Mouse (Mus musculus): ENCODE results near the gene H2-M10.6.
"Not testable (repeated sequence)": the region's sequence is repeated elsewhere in the genome, so short reads cannot be mapped to it uniquely, and the experiment has no call there.

H2-M10.6 gene

GRCm38 (mm10) chr17:36811871-36812270, at the start of gene H2-M10.6:
Gene H2-M10.6 (plus strand): TSS chr17:36812171.
- DNase-seq (ENCODE audit: low read depth, low spot score), result no peak

- no peak for DNase-seq (ENCODE audit: low read depth, low spot score)
These were observed 48.2 kb upstream of the H2-M10.6 start for GRCm38 (mm10) chr17:36763816-36764215.

- not testable (repeated sequence) for DNase-seq (ENCODE audit: low read depth, low spot score)
These were observed 47.7 kb upstream of the H2-M10.6 start for GRCm38 (mm10) chr17:36764244-36764643.

DNA sequence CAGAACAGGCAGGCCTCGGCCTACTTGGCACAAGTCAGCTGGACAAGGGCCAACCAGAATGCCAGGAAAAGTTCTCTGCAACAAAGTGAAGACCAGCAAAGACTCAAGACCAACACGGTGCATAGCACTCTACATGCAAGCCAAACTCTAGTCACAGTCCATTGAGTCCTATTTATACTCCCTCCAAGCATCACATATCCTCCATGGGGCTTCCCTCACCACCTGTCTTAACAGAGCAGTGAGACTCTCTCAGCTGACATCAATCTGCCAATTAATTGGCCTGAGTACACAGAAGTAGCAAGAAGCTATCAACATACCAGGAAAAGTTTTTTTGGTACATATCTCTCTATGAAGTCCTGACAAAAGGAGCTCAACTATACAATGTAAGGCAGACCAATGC, 46.6 kb upstream of the H2-M10.6 start:
- DNase-seq (ENCODE audit: low read depth, low spot score), result not testable (repeated sequence)

- DNase-seq (ENCODE audit: low read depth, low spot score), result not testable (repeated sequence)
These were observed 39.4 kb upstream of the H2-M10.6 start, which contains the start of gene H2-M10.5 for GRCm38 (mm10) chr17:36772610-36773009. Gene H2-M10.5 (plus strand): TSS chr17:36772910.

- no peak for DNase-seq (ENCODE audit: low read depth, low spot score)
These were observed 30.4 kb upstream of the H2-M10.6 start for GRCm38 (mm10) chr17:36781533-36781932.

DNA sequence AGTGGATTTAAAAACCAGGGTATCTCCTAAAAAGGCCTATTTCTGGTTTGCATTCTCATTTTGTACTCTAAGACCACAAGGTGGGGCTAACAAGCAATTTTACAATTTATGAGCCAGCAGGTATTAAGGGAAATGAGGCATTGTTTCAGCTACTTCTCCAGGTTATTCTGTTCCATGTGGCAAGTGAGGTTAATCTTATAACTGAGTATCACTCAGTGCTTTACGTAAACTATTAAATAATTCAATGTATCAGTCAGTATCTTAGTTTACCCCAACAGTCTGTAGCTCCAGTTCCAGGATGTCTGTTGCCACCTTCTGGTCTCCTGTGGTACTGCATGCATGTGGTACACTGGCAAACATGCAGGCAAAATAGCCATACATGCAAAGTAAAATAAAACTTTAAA, 25.5 kb upstream of the H2-M10.6 start:
- peak; percentile 21 for DNase-seq (ENCODE audit: low read depth, low spot score)

DNA sequence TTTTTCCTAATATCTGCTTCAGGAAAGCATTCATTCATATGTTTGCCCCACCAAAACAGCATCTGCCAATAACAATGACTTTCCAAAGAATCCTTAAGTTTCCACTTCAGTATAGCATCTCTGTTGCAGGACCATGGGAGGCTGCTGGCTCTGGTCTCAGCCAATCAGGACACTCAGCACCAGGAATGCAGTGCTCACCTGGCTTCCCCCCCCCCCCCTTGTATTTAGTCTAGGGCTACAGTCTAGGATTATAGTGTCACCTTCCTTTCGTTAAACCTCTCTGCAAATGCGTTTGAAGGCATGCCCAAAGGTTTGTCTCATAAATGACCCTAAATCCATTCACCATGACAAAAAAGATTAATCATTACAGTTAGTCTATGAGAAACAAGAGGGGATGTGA, 23.6 kb upstream of the H2-M10.6 start:
- no peak for DNase-seq (ENCODE audit: low read depth, low spot score)

DNA sequence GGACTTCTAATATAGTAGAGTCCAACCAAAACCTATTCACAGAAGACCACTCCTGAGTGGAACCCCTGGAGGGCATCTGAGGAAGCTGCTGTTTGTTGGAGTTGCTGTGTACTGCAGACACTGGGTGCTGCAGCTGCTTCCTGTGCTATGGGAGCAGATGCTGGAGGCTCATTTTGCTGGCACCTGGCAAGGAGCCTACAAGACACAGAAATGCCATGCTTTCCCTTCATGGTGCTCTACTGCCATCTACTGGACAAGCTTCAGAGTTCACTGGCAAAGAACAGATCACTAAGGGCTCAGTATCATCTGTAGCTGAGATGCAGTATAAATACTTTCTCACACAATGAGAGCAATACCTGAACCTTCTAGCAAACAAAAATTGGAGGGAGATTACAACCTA, 23.2 kb upstream of the H2-M10.6 start:
- peak; percentile 78 for DNase-seq (ENCODE audit: low read depth, low spot score)

DNA sequence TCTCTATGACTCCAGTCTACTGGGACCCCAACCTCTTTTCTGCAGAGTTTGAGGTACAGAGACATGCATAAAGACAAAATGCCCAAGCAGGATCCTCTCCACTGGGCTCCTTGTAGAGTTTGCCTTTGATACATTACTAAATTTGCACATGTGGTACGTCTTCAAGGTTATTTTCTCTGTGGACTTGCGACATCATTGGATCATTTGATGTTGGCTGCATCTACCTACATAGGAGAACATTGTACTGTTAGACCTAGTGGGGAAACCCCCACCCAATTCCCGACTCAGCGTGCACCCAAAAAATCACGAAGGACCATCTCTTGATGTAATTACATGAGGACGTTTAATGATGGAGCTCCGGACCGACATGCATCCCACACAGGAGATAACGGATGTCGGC, 12.5 kb upstream of the H2-M10.6 start:
- no peak for DNase-seq (ENCODE audit: low read depth, low spot score)

- DNase-seq (ENCODE audit: low read depth, low spot score), result not testable (repeated sequence)
These were observed 12.0 kb upstream of the H2-M10.6 start for GRCm38 (mm10) chr17:36799921-36800462.

GRCm38 (mm10) chr17:36824005-36824404, 12.0 kb downstream of the H2-M10.6 start:
- peak; percentile 60 for DNase-seq (ENCODE audit: low read depth, low spot score)

- DNase-seq (ENCODE audit: low read depth, low spot score), result peak; percentile 70
These were observed 13.6 kb downstream of the H2-M10.6 start for GRCm38 (mm10) chr17:36825525-36825924.

- DNase-seq (ENCODE audit: low read depth, low spot score), result peak; percentile 83
These were observed 14.0 kb downstream of the H2-M10.6 start for GRCm38 (mm10) chr17:36826002-36826401.

DNA sequence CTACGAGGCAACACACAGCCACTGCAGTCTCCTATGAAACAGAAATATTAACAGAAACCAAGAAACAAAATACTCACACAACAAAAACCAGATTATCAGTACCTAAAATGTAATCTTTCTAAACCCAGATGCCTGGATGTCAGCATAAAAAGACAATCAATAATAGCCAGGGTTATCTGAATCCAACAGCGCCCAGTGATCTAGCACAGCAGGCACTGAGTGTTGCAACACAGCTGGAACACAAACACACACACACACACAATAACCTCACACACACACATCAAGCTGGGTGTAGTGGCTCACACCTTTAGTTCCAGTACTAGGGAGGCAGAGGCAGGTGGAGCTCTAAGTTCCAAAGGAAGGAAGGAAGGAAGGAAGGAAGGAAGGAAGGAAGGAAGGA, 16.5 kb downstream of the H2-M10.6 start:
- no peak for DNase-seq (ENCODE audit: low read depth, low spot score)

GRCm38 (mm10) chr17:36830470-36830869, 18.5 kb downstream of the H2-M10.6 start:
- DNase-seq (ENCODE audit: low read depth, low spot score), result no peak

DNA sequence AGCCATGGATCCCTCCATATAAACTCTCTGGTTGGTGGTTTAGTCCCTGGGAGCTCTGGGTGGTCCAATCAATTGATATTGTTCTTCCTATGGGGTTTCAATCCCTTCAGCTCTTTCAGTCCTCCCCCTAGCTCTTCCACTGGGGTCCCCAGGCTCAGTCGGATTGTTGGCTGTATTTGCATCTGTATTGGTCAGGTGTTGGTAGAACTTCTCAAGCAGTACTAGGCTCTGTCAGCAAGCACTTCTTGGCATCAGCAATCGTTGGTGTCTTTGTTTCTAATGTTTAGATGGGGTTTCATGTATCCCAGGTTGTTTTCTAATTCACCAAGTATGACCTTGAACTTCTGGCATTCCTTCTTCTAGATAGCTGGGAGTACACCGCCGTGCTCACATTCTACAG, 20.7 kb downstream of the H2-M10.6 start:
- peak; percentile 70 for DNase-seq (ENCODE audit: low read depth, low spot score)

DNA sequence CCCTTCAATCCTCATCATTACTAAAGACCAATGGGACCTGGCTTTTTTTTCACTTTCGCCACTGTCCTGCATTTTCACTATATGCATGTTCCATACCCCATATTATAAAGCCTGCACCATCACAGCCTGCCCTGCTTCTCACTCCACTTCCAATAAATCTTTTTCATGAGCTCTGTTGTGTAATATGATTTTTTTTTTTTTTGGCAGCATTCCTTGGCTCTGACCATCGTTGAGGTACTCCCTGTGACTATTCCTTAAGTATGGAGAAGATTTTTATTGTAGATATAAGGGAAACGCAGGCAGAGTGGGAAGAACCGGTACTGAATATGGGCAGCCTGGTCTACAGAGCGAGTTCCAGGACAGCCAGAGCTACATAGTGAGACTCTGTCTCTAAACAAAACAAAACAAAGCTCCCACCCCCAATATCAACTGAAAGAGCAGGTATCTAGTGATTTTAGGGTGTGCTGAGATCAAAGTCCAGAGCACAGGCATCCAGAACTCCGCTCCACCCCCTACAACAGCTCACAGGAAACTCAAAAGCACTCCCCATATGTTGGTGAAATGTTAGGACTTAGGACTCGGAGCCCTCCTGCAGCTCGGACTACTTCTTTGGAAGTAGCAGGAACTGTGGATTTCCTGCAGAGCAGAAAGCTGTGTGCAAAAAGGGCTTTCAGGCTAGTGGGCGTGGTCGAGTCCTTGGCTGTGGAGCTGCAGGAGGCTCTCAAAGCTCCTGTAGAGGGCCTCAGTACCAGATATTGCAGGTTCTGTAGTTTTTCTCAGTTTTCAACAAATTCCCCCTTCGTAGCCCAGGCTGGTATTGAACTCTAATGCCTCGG, 23.8 kb downstream of the H2-M10.6 start:
- DNase-seq (ENCODE audit: low read depth, low spot score), result peak; percentile 90

GRCm38 (mm10) chr17:36836427-36836812, 24.4 kb downstream of the H2-M10.6 start:
- DNase-seq (ENCODE audit: low read depth, low spot score), result no peak

DNA sequence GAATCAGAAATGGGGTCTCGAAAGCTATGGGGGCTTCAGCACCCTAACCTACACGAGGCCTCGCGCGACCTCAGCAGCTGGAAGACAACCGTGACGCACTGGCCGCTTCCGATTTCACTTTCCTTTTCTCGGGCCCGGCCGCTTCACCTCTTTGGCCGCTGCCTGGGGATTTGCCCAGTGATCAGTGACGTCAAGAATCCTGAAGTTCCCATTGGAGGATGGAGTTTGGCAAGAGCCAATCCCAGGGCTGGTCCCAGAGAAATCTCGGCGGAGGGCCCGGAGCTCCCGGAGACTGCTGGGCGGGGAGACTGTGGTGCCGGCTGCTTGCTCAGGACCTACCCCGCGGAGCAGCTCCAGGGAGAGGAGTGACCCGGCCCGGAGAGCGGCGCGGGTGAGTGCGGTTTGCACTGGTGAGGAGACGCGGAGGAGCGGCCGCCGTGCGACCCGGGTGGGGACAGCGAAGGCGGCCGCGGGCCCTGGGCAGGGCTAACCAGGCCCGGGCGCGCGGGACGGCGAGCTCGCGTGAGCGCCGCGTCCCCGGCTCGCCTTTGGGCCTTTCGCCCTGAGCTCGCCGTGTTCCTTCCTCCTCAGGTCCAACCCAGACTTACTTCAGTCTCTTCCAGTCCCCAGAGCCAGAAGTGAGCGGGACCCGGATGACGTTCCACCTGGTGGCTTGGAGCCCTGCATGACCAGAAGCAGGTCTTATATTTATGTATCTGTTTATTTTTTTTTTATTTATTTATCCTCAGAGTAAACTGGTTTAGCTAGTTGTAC, 25.1 kb downstream of the H2-M10.6 start, which contains the start of gene Trim26:
Gene Trim26, plus strand, starts transcription at position 261 of the 774 bp plus-strand sequence.
- DNase-seq (ENCODE audit: low read depth, low spot score), result peak; percentile 97

GRCm38 (mm10) chr17:36839001-36839400, 27.0 kb downstream of the H2-M10.6 start:
- DNase-seq (ENCODE audit: low read depth, low spot score), result no peak

DNA sequence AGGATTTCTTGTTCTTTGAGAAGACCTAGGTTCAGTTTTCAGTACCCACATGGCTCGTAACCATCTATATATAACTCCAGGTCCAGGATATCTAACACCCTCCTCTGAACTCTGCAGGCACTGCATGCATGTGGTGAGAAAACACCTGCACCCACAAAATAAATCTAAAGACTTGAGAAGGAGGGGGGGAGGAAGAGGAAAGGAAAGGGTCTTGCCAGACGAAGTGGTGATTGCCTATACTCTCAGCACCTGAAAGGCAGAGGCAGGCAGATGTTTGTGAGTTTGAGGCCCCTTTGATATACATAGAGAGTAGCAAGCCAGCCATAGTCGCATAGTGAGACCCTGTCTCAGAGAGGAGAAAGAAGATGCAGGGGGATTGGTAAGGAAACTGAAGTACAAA, 28.0 kb downstream of the H2-M10.6 start:
- DNase-seq (ENCODE audit: low read depth, low spot score), result no peak

Data from ES-CJ7 (cell line).